Mouse (Mus musculus) stomach, postnatal 0 days (tissue): ENCODE results near the gene Gm10382.

Experiments used
- CTCF ChIP-seq: IDR thresholded peaks from 2 replicates; pipeline ENCODE4 v1.5.1; 2016; ENCODE audit warnings: antibody characterized with exemption, low read depth, mild to moderate bottlenecking, moderate library complexity
- EP300 ChIP-seq: optimal IDR thresholded peaks from 2 replicates; pipeline ENCODE3; 2016; ENCODE audit warnings: antibody characterized with exemption

GRCm38 (mm10) chr5:125407910-125408575 is 18.9 kb downstream of the Gm10382 start:
- TF ChIP-seq CTCF (no peak), EP300 (no peak)
